Mouse (Mus musculus) heart, adult 2 months (tissue): ENCODE measurements around the gene Rab36.

ENCODE experiments used
- CTCF ChIP-seq: fragments of 200-600 bp; IDR thresholded peaks from 2 replicates; pipeline ENCODE4 v1.8.1; 2022; ENCODE audit warnings: antibody characterized with exemption, mild to moderate bottlenecking, moderate library complexity
- EP300 ChIP-seq: fragments of 200-500 bp; IDR thresholded peaks from 2 replicates; pipeline ENCODE4 v1.6.1; 2011; ENCODE audit warnings: low read depth, low read length, control low read depth; ENCODE audit not compliant: insufficient read depth
- POLR2A ChIP-seq: fragments of 200-500 bp; IDR thresholded peaks from 2 replicates; pipeline ENCODE4 v1.6.1; 2011; ENCODE audit warnings: mild to moderate bottlenecking, low read depth, low read length, control low read depth; ENCODE audit not compliant: insufficient read depth

DNA sequence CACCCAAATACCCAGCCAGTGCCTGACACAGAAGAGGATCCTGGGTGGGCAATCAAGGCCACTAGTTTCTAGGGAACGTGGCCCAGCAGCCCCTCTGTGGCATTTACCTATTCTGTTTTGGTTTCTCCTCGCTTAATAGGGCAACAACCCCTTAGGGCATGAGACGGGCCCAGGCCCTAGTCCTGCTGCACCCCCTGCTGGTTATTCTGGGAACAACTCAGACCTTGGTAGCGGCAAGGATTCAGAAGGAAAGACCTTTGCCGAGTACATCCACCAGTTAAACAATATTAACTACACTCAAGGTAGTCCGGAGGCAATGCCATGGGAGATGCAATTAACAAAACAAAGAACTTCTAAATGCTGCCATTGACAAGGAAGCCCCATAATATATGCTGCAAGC lies 15.7 kb upstream of the Rab36 start:
- TF ChIP-seq EP300: no peak
- no peak for TF ChIP-seq POLR2A
- peak; percentile 89 for TF ChIP-seq CTCF
